Mouse (Mus musculus) brain, embryonic 14.5 days (tissue): Measurements from ENCODE around the gene Dhx8.

Source experiments
- CTCF ChIP-seq: fragments of 200-500 bp; IDR thresholded peaks from 2 replicates; pipeline ENCODE4 v1.5.1; 2012; ENCODE audit warnings: inconsistent platforms, mild to moderate bottlenecking, moderate library complexity, borderline replicate concordance; ENCODE audit not compliant: insufficient read depth, insufficient read length; ENCODE audit errors: extremely low read depth
- POLR2A ChIP-seq: fragments of 200-500 bp; IDR thresholded peaks from 2 replicates; pipeline ENCODE4 v1.6.1; 2012; ENCODE audit warnings: mild to moderate bottlenecking, inconsistent platforms, borderline replicate concordance; ENCODE audit not compliant: poor library complexity, insufficient read depth, insufficient read length, severe bottlenecking; ENCODE audit errors: extremely low read depth

- TF ChIP-seq CTCF, result no peak
- no peak for TF ChIP-seq POLR2A
Observed at GRCm38 (mm10) chr11:101718324-101718723, 14.4 kb upstream of the Dhx8 start.
